Mouse (Mus musculus): Measurements from ENCODE around the gene Timm29.

Timm29 gene

DNA sequence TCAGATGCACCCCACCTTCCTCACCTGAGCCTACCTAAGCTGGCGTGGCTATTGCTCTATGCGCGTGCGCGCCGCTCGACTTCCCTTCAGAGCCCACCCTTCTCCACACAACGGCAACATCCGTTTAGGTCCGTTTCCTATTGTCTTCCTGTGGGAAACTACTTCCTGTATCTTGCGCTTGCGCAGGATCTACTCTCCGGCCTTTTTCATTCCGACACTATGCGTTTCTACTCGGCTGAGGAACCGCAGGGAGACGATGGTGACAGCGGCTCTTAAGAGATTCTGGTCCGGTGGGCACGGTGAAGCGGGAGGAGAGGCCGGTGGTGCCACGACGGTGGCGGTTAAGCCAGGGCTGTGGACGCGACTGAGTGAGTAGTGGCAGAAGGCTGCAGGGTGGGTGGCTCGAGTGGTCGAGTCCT lies at the start of gene Timm29, which contains the start of gene Yipf2:
TSS of gene Timm29 (plus strand) at position 20 of the 419 bp plus-strand sequence.
TSS of gene Yipf2 (minus strand) at position 126 of the 419 bp plus-strand sequence.
- peak; percentile 85 to 90 for DNase-seq (ENCODE audit: low spot score in 2 of 2)

DNA sequence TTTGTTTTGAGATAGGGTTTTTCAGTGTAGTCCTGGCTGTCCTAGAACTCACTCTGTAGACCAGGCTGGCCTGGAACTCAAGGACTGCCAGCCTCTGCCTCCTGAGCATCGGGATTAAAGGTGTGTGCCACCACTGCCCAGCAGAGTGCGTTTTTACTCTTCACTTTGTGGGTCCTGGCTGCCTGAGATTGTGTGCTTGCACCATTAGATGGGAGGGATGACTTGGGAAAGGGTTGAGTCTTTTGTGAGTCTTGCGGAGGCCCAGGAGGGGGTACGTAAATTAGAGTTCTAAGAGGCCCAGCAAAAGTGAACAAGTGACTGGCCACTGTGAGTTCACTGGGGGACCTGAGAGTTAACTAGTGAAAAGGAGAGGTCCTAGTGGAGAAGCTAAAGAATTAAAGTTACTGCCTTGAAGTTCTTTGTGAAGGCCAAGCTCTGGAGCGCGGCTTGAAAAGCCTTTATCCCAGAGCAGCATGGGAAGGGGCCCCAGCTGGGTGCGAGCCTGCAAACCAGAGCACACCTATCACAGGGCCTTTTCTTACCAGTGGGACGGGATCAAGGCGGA lies 47.1 kb upstream of the Timm29 start:
- no peak for DNase-seq (ENCODE audit: low spot score in 2 of 2)

DNA sequence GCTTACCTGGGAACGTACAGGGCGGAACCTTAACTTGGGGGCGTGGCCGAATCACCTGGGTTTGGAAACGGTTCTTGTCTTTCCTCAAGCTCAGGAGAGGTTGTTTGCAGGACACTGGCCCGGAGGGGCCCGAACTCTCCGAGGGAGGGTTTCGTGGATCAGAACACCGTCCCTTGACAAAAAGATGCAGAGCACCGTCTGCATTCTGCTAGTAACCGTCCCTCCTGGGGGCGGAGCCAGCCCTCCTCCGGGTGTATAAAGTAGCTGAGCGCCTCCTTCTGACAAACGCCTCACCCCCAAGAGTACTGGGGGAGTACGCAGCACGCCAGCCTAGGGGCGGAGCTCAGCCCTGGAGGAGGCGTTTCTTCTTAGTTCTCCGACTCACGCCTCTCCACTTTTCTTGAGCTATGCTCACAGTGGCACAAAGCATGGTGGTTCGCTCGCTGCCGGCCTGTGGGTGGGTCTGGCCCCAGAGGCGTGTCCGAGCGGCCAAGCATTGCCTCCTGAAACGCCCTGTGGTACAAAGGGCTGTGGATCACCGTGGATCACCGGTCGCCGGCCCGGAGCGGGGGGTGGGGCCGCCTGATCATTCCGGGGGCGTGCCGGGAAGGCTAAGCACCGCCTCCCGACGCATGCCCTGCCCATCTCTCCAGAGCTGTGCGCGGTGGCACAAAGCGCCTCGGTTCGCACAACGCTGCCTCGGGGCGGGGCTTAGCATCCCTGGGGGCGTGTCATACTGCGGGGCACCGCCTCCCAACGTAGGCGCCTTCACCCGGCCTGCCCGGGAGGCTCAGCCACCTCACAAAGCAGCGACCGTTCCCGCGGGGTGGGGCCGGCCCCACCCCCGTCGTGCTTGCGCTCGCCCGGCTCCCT lies 46.4 kb upstream of the Timm29 start:
- peak; percentile 100 for DNase-seq (ENCODE audit: low spot score in 2 of 2)

DNA sequence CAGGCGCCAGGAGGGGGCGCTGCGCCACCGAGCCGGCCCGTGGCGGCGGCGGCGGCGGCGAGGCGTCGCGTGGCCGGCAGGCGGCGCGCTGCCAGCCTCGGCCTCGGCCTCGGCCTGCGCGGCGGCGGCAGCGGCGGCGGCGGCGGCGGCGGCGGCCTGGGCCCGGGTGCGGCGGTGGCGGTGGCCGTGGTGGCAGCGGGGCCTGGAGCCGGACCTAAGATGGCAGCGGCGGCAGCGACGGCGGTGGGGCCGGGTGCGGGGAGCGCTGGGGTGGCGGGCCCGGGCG lies 45.8 kb upstream of the Timm29 start, which contains the start of gene Carm1:
TSS of gene Carm1 (plus strand) at position 106 of the 286 bp plus-strand sequence.
- no peak for DNase-seq (ENCODE audit: low spot score in 2 of 2)

DNA sequence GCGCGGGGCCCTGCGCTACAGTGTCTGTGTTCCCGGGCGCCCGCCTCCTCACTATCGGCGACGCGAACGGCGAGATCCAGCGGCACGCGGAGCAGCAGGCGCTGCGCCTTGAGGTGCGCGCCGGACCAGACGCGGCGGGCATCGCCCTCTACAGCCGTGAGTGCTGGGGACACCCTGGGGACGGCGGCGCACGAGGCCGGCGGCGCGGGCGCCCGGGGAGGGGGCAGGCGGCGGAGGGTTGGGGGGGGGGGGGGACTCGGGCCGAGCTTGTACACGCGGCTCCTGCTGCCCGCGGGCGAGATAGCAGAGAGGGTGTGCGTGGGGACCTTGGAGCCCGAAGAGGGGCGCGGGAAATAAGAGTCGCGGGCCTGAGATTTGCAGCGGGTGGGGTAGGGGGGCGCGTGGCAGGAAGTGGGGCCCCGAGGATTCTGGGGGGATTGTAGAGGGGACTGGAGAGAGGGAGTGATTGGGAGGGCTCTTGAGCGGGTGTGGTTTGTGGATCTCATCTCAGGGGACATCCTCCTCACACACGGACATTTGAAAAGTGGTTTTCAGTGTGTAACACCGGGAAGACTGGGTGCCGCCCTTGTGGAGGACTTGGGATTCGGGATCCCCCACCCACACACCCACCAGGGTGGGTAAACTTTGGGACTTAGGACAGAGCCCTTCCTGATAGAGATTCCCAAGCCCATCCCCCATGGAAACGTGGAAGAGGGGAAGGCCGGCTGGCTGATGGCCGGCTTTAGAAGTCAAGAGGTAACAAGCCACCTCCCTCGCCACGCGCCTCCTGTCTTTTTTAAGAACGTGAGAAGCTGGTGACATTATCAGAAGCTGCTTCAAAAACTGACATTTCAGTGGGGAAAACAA lies 45.2 kb upstream of the Timm29 start:
- DNase-seq (ENCODE audit: low spot score in 2 of 2) = peak in 1 of 2 experiments; percentile 76

DNA sequence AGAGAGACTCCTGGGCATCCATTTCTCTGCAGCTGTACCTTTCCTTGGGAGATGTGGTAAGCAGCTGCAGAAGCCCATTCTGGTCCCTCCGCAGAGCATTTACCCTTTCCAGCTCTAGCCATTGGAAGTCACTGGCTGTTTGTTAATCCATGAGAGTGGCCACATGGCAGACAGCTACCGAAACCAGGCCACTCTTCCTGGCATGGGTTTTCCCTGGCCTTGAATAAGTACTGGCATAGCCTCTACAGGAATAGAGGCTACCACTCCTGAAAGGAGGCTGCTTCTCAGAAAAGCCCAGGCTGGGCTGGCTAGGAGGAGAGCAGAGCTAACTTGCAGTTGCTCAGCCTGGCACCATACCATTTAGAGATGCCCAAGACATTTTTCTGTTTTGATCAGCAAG lies 41.5 kb upstream of the Timm29 start:
- no peak for DNase-seq (ENCODE audit: low spot score in 2 of 2)

DNA sequence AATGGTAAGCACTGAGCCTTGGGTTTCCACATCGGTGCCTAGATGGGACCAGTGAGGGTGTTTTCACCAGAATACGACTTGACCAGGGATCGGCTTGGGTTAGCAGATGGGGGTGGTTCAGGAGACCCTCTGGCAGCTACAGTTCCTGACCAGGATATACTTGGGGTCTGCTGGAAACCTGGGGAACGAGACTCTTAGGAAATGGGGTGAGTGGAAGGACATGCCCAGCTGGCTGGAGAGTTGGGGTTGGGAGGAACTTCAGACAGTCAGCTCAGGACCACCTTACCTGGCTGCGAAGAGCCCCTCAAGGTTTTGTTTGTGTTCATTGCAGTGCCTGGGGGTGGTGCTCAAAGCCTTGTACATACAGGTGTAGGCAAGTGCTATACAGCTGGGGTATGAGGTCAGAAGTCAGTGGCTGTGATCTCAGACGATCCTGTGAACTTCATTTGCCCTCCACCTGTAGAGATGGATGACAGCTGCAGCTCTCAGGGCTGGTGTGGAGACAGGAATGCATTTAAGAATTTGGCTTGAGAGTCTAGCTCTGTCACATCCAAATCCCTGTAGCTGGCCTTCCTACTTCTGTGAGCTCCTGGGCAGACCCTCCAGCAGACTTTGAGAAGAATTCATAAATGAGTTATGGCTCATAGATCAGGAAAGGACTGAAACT lies 38.8 kb upstream of the Timm29 start:
- peak in 1 of 2 experiments; percentile 53 for DNase-seq (ENCODE audit: low spot score in 2 of 2)

DNA sequence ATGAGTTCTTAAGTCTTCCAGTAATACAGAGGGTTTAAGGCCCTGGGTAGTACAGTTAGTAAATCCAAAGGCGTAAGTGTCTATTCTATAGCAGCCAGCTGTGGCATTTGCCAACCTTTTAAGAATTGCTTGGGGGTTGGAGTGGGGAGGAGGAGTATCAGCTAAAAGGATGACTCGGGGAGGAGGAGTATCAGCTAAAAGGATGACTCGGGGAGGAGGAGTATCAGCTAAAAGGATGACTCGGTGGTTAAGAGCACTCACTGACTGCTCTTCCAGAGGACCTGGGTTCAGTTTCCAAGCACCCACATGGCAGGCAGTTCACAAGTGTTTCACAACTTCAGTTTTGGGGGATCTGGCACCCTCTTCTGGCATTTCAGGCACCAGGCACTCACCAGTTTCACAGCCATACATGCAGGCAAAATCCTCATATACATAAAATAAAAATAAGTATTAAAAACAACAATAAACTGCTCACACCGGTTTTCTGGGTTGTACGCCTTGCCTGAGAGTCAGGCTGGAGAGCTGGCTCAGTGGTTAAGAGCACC lies 37.3 kb upstream of the Timm29 start:
- no peak for DNase-seq (ENCODE audit: low spot score in 2 of 2)

DNA sequence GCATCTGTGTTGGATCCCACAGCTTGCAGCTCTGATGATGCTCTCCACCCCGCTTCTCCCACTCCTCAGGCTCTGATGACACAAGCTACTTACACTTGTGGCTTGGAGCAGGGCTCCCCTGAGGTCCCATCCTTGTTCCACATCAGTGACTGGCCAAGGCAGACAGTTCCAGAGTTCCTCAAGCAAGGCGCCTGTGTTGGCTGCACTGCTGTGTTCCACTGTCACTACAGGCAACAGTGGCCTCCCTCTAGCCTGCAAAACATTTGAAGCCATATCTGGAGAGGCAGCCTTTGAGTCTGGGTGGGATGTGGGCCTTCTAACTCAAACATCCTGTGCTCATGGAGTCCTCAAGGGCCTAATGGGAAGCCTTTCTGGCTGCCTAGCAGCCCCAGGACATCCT lies 35.5 kb upstream of the Timm29 start:
- no peak for DNase-seq (ENCODE audit: low spot score in 2 of 2)

DNA sequence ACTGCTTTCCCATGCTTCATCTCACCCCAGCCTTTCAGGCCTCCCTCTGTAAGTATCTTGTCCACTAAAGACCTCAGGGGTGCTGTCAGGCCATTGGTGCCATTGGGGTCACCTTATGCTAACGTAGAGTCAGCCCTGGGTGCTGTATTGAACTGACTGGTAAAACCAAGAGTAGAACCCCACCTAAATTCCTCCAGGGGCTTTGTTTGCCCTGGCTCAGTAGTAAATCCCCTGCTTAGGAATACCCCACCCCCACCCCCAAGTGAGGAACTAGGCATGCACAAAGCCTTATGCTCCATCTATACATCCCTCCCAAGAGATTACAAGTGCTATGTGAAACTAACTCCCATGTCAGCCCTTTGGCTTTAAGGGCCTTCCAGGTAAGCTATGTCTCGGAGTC lies 35.0 kb upstream of the Timm29 start:
- DNase-seq (ENCODE audit: low spot score in 2 of 2) = no peak

DNA sequence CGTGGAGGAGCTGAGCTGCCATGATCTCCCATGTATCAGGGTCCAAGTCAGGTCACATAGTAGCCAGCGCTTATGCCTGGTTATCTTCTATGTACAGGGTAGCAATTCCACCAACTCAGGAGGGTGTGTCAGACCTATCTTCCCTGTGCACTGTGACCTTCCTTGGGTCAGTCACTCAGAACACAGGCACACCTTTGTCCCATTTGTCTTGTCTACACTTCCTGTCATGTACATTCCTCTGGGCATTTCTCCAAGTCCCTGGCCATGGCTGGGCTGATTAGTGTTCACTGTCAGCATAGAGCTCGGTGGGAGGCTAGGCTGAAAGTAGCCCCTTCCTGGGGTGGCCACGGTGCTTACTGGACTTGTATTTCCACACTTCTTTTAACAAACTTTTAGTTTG lies 34.2 kb upstream of the Timm29 start:
- DNase-seq (ENCODE audit: low spot score in 2 of 2) = peak; percentile 82 to 83

DNA sequence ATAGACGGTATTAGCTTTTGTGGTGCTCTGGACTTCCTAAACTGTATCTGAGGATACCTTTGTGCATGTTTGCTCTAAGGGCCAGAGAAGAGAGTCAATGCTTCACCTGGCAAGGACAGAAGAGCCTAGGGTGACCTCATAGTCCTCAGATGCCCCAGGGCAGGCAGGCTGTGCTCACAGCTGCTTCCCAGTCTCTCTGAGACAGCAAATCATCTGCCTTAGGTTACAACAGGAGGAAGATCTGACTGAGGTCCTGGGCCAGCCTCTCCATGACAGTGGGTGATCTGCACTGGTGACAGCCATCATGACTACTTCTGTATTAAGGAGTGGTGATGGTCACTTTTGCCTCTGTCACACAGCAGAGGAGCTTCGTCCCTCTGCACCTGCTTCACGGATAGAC lies 33.4 kb upstream of the Timm29 start:
- no peak for DNase-seq (ENCODE audit: low spot score in 2 of 2)

DNA sequence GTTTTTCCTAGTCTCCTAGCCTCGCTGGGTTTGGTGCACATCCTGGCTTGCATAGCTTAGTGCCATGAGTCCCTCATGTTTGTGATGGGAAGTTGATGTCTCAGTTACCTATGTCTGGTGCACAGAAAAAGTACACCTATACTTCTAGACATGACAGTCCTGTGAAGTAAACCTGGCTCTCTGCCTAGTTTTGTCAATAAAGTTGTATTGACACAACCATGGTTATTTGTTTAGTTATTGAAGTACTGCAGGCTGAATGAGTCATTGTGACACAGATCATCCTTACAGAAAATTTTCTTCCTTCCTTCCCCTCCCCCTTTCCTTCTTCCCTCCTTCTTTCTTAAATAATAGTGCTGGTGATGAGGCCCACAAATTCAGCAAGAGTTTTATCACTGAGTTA lies 28.1 kb upstream of the Timm29 start:
- DNase-seq (ENCODE audit: low spot score in 2 of 2) = no peak

DNA sequence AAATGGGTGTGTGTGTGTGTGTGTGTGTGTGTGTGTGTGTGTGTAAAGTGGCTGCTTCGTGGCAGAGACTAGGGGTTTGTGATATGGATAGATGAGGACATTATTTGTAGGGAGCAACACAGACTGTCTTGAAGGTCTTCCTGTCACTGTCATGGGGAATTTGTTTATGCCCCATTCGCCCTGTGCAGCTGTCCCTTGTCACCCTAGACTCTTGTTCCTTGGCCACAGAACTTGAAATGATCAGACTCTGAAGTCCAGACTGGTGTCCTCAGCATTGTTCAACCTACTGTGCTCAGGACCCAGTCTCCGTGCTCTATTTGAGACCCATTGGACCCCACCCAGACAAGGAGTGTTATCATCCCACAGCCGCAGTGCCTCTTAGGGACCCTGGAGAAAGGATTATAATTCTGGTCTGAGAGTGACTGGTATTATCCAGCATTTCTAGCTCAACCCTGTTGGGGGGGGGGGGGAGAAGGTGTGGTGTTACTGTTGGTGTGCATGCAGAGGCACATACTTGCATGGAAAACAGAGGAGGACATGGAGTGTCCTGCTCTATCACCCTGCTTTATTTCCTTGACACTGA lies 27.4 kb upstream of the Timm29 start:
- no peak for DNase-seq (ENCODE audit: low spot score in 2 of 2)

DNA sequence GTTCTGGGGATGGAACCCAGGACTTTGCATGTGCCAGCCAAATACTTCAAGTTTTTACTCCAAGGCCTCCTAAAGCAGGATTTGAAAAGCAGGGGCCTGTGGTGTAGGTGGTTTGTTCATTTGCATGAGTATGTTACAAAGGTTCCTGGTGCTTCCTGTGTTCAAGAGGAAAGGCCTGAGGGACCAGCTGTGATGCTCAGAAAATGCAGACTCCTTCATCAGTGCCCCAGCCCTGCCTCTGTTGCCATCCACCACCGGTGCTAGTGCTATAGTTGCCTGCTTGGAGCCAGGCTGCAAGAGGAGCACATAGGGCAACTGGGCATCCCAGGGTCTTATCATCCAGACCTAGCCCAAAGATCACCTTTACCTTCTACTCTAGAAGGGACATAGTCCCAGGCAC lies 26.0 kb upstream of the Timm29 start:
- DNase-seq (ENCODE audit: low spot score in 2 of 2) = no peak

DNA sequence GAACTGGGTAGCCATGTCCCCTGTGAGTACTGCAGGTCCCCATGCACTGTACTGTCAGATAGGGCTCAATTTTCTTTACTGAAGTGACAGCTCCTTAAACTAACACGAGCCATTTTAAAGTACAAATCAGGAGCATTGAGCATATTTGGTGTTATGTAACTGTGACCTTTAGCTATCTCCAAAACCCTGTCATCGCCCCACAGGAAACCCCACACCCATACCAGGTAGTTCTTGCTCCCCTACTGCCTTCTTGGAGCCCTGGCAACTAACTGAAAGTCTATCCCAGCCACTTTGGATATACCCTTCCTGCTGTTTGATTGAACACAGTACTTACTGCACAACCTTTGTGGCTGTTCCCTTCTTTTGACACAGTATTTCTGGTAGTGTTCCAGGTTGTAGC lies 25.5 kb upstream of the Timm29 start:
- DNase-seq (ENCODE audit: low spot score in 2 of 2) = no peak

DNA sequence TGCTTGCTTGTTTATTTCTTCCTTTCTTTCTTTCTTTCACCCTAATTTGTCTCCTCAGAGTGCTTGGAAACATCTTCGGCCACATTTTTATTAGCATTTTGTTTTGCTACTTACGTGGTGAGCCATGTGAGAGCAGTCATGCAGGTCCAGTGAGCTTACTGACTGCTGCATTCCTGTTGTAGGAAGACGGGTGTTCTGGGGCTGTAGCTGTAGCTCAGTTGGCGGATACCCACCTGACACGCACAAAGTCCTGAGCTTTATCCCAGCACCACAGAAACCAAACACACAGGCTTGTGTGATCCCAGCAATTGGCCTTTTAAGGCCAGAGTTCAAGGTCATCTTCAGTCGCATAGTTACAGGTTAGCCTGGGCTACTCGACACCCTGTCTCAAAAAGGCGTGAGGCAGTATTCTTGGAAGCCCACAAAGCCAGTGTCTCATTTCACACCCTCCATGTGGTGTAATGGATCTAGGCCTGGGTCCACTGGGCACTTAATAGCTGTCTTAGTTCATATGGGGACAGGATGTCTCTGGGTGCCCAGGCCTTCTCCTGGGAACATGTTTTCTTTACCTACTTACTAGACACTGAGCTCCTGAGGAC lies 23.8 kb upstream of the Timm29 start:
- DNase-seq (ENCODE audit: low spot score in 2 of 2) = no peak

DNA sequence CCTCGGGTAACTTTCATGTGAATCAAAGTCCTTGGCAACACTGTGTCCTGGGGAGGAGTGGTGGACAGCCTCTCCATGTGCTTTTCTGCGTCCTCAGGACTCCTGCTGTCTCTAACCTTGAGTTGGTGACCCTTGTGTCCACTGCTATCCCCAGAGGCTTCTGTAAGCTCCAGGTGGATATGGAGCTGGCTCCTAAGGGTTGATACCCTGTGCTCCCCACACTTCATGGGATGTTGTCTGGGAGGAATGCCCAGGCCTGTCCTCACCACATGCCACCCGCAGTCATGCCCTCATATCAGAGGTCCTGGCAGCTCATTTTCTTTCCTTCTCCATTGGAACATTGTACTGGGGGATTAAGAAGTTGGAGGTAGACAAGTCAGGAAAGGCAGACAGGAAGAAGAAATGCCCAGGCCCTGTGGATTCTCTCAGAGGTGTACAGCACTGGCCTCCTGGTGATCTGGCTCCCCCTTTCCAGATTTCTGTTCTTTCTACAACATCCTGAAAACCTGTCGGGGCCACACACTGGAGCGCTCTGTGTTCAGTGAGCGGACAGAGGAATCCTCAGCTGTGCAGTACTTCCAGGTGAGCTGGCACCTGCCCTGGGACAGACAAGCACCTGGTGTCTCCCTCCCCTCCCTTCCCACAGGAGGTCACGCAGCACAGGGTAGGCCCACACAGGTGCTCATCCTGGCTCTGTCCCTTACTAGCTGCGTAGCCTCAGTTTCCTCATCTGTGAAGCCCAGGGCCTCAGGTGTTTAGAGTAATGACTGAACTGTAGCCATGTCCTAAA lies 18.3 kb upstream of the Timm29 start:
- no peak for DNase-seq (ENCODE audit: low spot score in 2 of 2)

DNA sequence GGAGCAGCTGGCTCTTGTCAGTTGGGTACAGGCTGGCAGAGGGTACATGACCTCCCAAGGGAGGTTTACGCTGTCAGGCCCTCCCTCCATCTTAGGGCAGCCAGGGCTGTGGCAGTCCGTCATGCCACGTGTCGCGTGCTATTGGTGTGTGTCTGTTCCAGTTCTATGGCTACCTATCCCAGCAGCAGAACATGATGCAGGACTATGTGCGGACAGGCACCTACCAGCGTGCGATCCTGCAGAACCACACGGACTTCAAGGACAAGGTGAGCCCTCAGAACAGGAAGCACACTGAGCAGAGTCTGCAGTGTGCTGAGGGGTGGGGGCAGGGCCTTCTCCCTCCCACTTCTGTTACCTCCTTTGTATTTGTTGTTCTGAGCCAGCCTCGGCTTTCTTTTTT lies 17.3 kb upstream of the Timm29 start:
- no peak for DNase-seq (ENCODE audit: low spot score in 2 of 2)

DNA sequence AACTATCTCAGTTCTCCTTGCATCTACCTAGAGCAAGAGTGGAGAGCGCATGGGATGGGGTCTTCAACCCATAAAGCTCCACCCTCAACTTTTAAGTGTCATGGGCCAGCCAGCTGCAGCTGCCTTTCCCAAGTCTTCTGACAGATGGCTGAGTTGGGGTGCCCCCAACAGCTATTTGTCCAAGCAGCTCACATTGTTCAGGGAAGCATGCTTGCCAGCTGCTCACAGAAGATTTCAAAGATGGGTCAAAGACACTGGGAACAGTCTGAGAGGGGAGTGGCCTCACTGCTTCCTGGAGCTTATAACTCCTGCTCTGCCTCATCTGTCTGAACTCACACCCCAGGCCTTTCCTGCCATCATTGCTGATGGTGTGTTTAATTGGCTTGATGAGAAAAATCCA lies 16.2 kb upstream of the Timm29 start:
- no peak for DNase-seq (ENCODE audit: low spot score in 2 of 2)
